In genomic region chr12:8231101-8231500, GRCm38 (mm10) we compare ENCODE assay signal across 21 mouse cellular contexts.
"Had no signal": no experiment of that assay in that cellular context is flagged by ENCODE, and none has a peak within 500 bp of the region (broad histone marks: within the 10 kb centered on the region; RNA-seq: fewer than 3 reads in every experiment).

No protein-coding gene starts in this region.

- H3K4me1 ChIP-seq: limb, embryonic 12.5 days; limb, embryonic 15.5 days; neural tube, embryonic 12.5 days; neural tube, embryonic 15.5 days; stomach, embryonic 15.5 days had no signal

- H3K9me3 ChIP-seq: limb, embryonic 12.5 days; limb, embryonic 15.5 days; neural tube, embryonic 12.5 days; neural tube, embryonic 15.5 days; stomach, embryonic 15.5 days had no signal

- ATAC-seq: liver, postnatal 0 days; lung, postnatal 0 days had no signal

- H3K9ac ChIP-seq: limb, embryonic 12.5 days; limb, embryonic 15.5 days; liver, embryonic 14.5 days; liver, postnatal 0 days; lung, embryonic 14.5 days; neural tube, embryonic 12.5 days; neural tube, embryonic 15.5 days; stomach, embryonic 15.5 days had no signal

- H3K27me3 ChIP-seq: limb, embryonic 12.5 days; limb, embryonic 15.5 days; neural tube, embryonic 12.5 days; neural tube, embryonic 15.5 days; stomach, embryonic 15.5 days had no signal

- H3K36me3 ChIP-seq: neural tube, embryonic 12.5 days had no signal

- H3K4me3 ChIP-seq: limb, embryonic 12.5 days; limb, embryonic 15.5 days; neural tube, embryonic 12.5 days; neural tube, embryonic 15.5 days; stomach, embryonic 15.5 days had no signal

- H3K27ac ChIP-seq: kidney, postnatal 0 days; limb, embryonic 12.5 days; limb, embryonic 15.5 days; liver, embryonic 14.5 days; macrophage; neural tube, embryonic 12.5 days; neural tube, embryonic 15.5 days; stomach, embryonic 15.5 days had no signal

- DNase-seq: kidney, adult 2 months; kidney, postnatal 25 days; left cerebral cortex, postnatal 4 days; liver, postnatal 0 days; lung, embryonic 14.5 days; midbrain, embryonic 14.5 days; right cerebral cortex, adult 18-20 months; right cerebral cortex, postnatal 14 days; right cerebral cortex, postnatal 4 days; thymus, postnatal 36 days had no signal

- H3K4me2 ChIP-seq: limb, embryonic 12.5 days; limb, embryonic 15.5 days; liver, embryonic 11.5 days; lung, embryonic 14.5 days; midbrain, embryonic 11.5 days; neural tube, embryonic 12.5 days; neural tube, embryonic 15.5 days; stomach, embryonic 15.5 days had no signal
